Mouse (Mus musculus): Measurements from ENCODE around the gene Plin3. TPM values are rescaled to one million over a fixed set of nuclear protein-coding genes. Genes with fewer than 3 reads are reported as not detected.

Gene Plin3
- total RNA-seq, 2 experiments from 2014 or later: 35.3 to 39.1 TPM

GRCm38 (mm10) chr17:56251136-56251829 lies 41.4 kb downstream of the Plin3 start:
- no peak for DNase-seq

- no peak for DNase-seq
Observed at GRCm38 (mm10) chr17:56245608-56246007, 47.1 kb downstream of the Plin3 start.

GRCm38 (mm10) chr17:56241541-56242401 lies 50.9 kb downstream of the Plin3 start:
- DNase-seq: peak; percentile 67

- DNase-seq: no peak
Observed at GRCm38 (mm10) chr17:56233818-56234469, 58.7 kb downstream of the Plin3 start.

DNA sequence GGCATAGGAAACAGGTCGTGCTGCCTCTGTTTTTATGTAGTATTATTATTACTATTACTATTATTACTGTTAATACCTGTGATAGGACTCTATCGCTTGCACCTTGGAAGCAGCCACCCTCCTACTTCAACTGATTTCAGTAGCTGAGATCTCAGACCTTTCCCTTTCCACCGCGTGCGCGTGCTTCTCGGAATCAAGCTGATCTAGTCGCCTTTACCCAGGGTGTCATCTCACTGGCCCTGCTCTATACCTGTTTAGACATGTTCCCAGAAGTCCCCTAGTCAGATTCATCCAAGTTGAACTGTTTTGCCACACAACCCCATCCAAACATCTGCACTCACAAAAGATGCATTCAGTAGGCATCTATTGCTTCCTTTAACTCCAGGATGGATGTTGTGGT lies 59.3 kb downstream of the Plin3 start:
- DNase-seq: no peak

DNA sequence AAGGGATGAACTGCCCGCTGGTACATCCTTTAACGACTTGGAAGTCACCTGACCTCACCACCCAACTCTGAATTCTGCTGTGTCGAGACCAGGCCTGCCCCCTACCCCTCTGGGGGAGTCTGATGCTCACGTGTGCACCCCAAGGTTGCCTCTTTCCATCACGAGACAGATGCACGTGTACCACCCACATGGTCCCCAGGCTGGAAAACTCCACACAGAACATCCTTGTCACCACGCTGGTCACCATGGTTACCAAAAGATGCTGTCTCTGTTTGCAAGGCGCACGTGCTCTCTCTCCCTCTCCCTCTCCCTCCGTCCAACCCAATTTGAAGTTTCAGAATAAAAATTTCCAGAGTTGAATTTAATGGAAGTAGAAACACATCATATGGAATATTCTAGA lies 62.7 kb downstream of the Plin3 start:
- DNase-seq: no peak

Small RNA genes within 50 kb of the gene (microRNA-seq; reads per million reads assigned to microRNA genes)
- gene Mir7b (ENCODE audit: borderline replicate concordance in 2 of 2): 3.4 to 4.4 reads per million in 2 experiments

Other genes starting within 250 kb of the Plin3 start
- gene Ubxn6, start 217.8 kb downstream of the Plin3 start, total RNA-seq (2021): 10 to 100 TPM; 42.7 to 46.1 TPM
- gene Hdgfl2, start 213.2 kb downstream of the Plin3 start, total RNA-seq (2021): 10 to 100 TPM; 21.5 to 24.2 TPM
- 100 to 1,000 TPM; 177 to 234 TPM for gene Plin4, start 183.1 kb downstream of the Plin3 start, total RNA-seq (2021)
- gene Plin5, start 175.3 kb downstream of the Plin3 start, total RNA-seq (2021): 10 to 100 TPM; 27.7 to 29.0 TPM
- gene Lrg1, start 170.9 kb downstream of the Plin3 start, total RNA-seq (2021): 10 to 100 TPM; 13.4 to 24.9 TPM
- gene Sema6b, start 152.5 kb downstream of the Plin3 start, total RNA-seq (2021): 1 to 10 TPM; 1.9 to 4.2 TPM
- under 1 TPM; 0.64 to 0.78 TPM for gene Tnfaip8l1, start 130.4 kb downstream of the Plin3 start, total RNA-seq (2021)
- gene Mydgf, start 109.0 kb downstream of the Plin3 start, total RNA-seq (2021): 10 to 100 TPM; 20.3 to 21.7 TPM
- 10 to 100 TPM; 27.1 to 31.8 TPM for gene Dpp9, start 74.0 kb downstream of the Plin3 start, total RNA-seq (2021)
- 100 to 1,000 TPM; 133 to 135 TPM for gene Fem1a, start 36.1 kb downstream of the Plin3 start, total RNA-seq (2021)
- gene Ticam1, start 16.1 kb downstream of the Plin3 start, total RNA-seq (2021): 1 to 10 TPM; 2.8 to 3.0 TPM
- gene Arrdc5, start 7.4 kb upstream of the Plin3 start, total RNA-seq (2021): not detected
- 1 to 10 TPM; 2.6 to 2.7 TPM for gene Uhrf1, start 10.4 kb upstream of the Plin3 start, total RNA-seq (2021)
- gene Kdm4b, start 33.2 kb upstream of the Plin3 start, total RNA-seq (2021): 10 to 100 TPM; 21.5 to 22.6 TPM
- 10 to 100 TPM; 37.7 to 39.6 TPM for gene Ptprs, start 183.6 kb upstream of the Plin3 start, total RNA-seq (2021)
- gene Znrf4, start 219.6 kb upstream of the Plin3 start, total RNA-seq (2021): not detected